Mouse (Mus musculus): ENCODE measurements around the gene Bhlhe23. TPM values are rescaled to one million over a fixed set of nuclear protein-coding genes. Genes with fewer than 3 reads are reported as not detected.

Gene Bhlhe23
- total and polyA plus RNA-seq, 3 experiments = not detected

- no peaks in the 10 kb centered on the region for H3K79me2 ChIP-seq (replicated peaks; ENCODE audit: control insufficient read depth, extremely low read depth, insufficient read depth, poor library complexity, severe bottlenecking)
- H3K36me3 ChIP-seq (replicated peaks in 1 of 2; ENCODE audit: control insufficient read depth in 1 of 2, insufficient read depth in 1 of 2, low read length in 1 of 2) = no peaks in the 10 kb centered on the region
- H3K27me3 ChIP-seq (replicated peaks) = peaks cover 83% of the 10 kb centered on the region
- no peaks in the 10 kb centered on the region for H3K4me1 ChIP-seq (ENCODE audit: control insufficient read depth in 1 of 2, insufficient read depth in 2 of 2)
- H3K4me3 ChIP-seq (replicated peaks in 1 of 3; ENCODE audit: low read depth in 2 of 3, low read length in 2 of 3, poor library complexity in 1 of 3) = no peak overlapping the region
- in situ Hi-C loops (cut with MboI; ENCODE audit: low pct_ligation_motif_present, low pct_unique_long_range_greater_than_20kb, low sequenced_read_pairs) (no loop called here), dilution Hi-C loops (cut with MboI; ENCODE audit: extremely low pct_ligation_motif_present, extremely low pct_unique_long_range_greater_than_20kb, low sequenced_read_pairs) (no loop called here)
- no peak for TF ChIP-seq CHD2 (IDR thresholded peaks at IDR 0.05; ENCODE audit: low read length)
- TF ChIP-seq MAFK (IDR thresholded peaks at IDR 0.05; ENCODE audit: insufficient replicate concordance, low read length) = no peak
- TF ChIP-seq ZC3H11A (IDR thresholded peaks at IDR 0.05; ENCODE audit: low read depth, low read length) = no peak
- TF ChIP-seq NELFE (IDR thresholded peaks at IDR 0.05; ENCODE audit: low read depth, low read length) = no peak
- TF ChIP-seq JUN (IDR thresholded peaks at IDR 0.05; ENCODE audit: insufficient read depth, low read depth, low read length) = no peak
- TF ChIP-seq UBTF (IDR thresholded peaks at IDR 0.05; ENCODE audit: low read depth, low read length) = no peak
- TF ChIP-seq MAX (IDR thresholded peaks at IDR 0.05; ENCODE audit: low read length) = no peak
- TF ChIP-seq CHD1 (IDR thresholded peaks at IDR 0.05; ENCODE audit: low read depth, low read length) = no peak
- TF ChIP-seq RCOR1 (conservative IDR thresholded peaks at IDR 0.05; ENCODE audit: low read depth, low read length) = no peak
- no peak for TF ChIP-seq PAX5 (IDR thresholded peaks at IDR 0.05; ENCODE audit: low read length)
- no peak for TF ChIP-seq POLR2A (IDR thresholded peaks at IDR 0.05; ENCODE audit: low read depth, low read length)
- TF ChIP-seq CTCF (conservative IDR thresholded peaks at IDR 0.05 in 1 of 2, IDR thresholded peaks at IDR 0.05 in 1 of 2; ENCODE audit: low read depth in 2 of 2, low read length in 2 of 2) = no peak
- no peak for TF ChIP-seq E2F4 (IDR thresholded peaks at IDR 0.05; ENCODE audit: insufficient replicate concordance, low read depth, low read length)
- no peak for TF ChIP-seq IRF4 (IDR thresholded peaks at IDR 0.05; ENCODE audit: low read depth, low read length)
- no peak for TF ChIP-seq ETS1 (conservative IDR thresholded peaks at IDR 0.05; ENCODE audit: low read depth, low read length)
- no peak for TF ChIP-seq GABPA (IDR thresholded peaks at IDR 0.05; ENCODE audit: insufficient replicate concordance, low read depth, low read length)
- no peak for TF ChIP-seq MXI1 (IDR thresholded peaks at IDR 0.05; ENCODE audit: low read depth, low read length)
- TF ChIP-seq MEF2A (IDR thresholded peaks at IDR 0.05; ENCODE audit: borderline replicate concordance, low read depth, low read length) = no peak
- TF ChIP-seq MAZ (IDR thresholded peaks at IDR 0.05; ENCODE audit: low read depth, low read length) = no peak
- H3K27ac ChIP-seq (ENCODE audit: insufficient read depth, low read depth) = no peak overlapping the region
- no peak for DNase-seq (ENCODE audit: extremely low read depth)
- no peaks in the 10 kb centered on the region for H3K9me3 ChIP-seq (replicated peaks; ENCODE audit: low read length)
- H3K9ac ChIP-seq (ENCODE audit: insufficient read depth, low read depth) = no peak overlapping the region
- H3K4me2 ChIP-seq (ENCODE audit: insufficient read depth, low read depth, poor library complexity, severe bottlenecking) = no peak overlapping the region
These were observed 39.9 kb upstream of the Bhlhe23 start for GRCm38 (mm10) chr2:180816440-180817065.

- Histone ChIP-seq H3K4me1 (ENCODE audit: control insufficient read depth in 1 of 2, insufficient read depth in 2 of 2) (no peaks in the 10 kb centered on the region), H3K4me3 (replicated peaks in 1 of 3; ENCODE audit: low read depth in 2 of 3, low read length in 2 of 3, poor library complexity in 1 of 3) (no peak overlapping the region), H3K4me2 (ENCODE audit: insufficient read depth, low read depth, poor library complexity, severe bottlenecking) (no peak overlapping the region), H3K9me3 (replicated peaks; ENCODE audit: low read length) (no peaks in the 10 kb centered on the region), H3K9ac (ENCODE audit: insufficient read depth, low read depth) (no peak overlapping the region), H3K27ac (ENCODE audit: insufficient read depth, low read depth) (no peak overlapping the region), H3K36me3 (replicated peaks in 1 of 2; ENCODE audit: control insufficient read depth in 1 of 2, insufficient read depth in 1 of 2, low read length in 1 of 2) (no peaks in the 10 kb centered on the region), H3K27me3 (replicated peaks) (peaks cover 92% of the 10 kb centered on the region), H3K79me2 (replicated peaks; ENCODE audit: control insufficient read depth, extremely low read depth, insufficient read depth, poor library complexity, severe bottlenecking) (no peaks in the 10 kb centered on the region)
- in situ Hi-C loops (cut with MboI; ENCODE audit: low pct_ligation_motif_present, low pct_unique_long_range_greater_than_20kb, low sequenced_read_pairs) = no loop called here
- no peak for DNase-seq (ENCODE audit: extremely low read depth)
- peak in 1 of 2 experiments; percentile 13; a peak in 1 of 4 replicates for TF ChIP-seq CTCF (conservative IDR thresholded peaks at IDR 0.05 in 1 of 2, IDR thresholded peaks at IDR 0.05 in 1 of 2; ENCODE audit: low read depth in 2 of 2, low read length in 2 of 2)
- 0 out of 2 replicates have a peak, but pooled peaks have one; percentile 24 for TF ChIP-seq ELF1 (IDR thresholded peaks at IDR 0.05; ENCODE audit: low read depth, low read length)
- no peak for TF ChIP-seq TCF12 (IDR thresholded peaks at IDR 0.05; ENCODE audit: low read depth, low read length)
- dilution Hi-C loops (cut with MboI; ENCODE audit: extremely low pct_ligation_motif_present, extremely low pct_unique_long_range_greater_than_20kb, low sequenced_read_pairs) = no loop called here
These were observed 37.4 kb upstream of the Bhlhe23 start for GRCm38 (mm10) chr2:180813982-180814568.

Measured in CH12.LX (cell line).